Mouse (Mus musculus) embryonic facial prominence, embryonic 12.5 days (tissue): Measurements from ENCODE around the gene St6galnac3. TPM values are rescaled to one million over a fixed set of nuclear protein-coding genes. Genes with fewer than 3 reads are reported as not detected.

Source experiments
- ATAC-seq: fragments of 200-750 bp; cut with Nextera tagmentation; 2 replicates; pipeline ENCODE4 v1.8.0; 2017; ENCODE audit not compliant: insufficient number of reproducible peaks, insufficient read depth, low FRiP score, low TSS enrichment
- H3K27ac ChIP-seq: fragments of 300-500 bp; sonication (generic); 2 replicates; pipeline ENCODE4 v1.5.1; 2016; ENCODE audit warnings: mild to moderate bottlenecking
- H3K27me3 ChIP-seq: fragments of 300-500 bp; sonication (generic); 2 replicates; pipeline ENCODE4 v1.6.1; 2016; ENCODE audit warnings: mild to moderate bottlenecking, moderate library complexity
- H3K36me3 ChIP-seq: fragments of 300-500 bp; sonication (generic); 2 replicates; pipeline ENCODE4 v1.6.1; 2016; ENCODE audit warnings: mild to moderate bottlenecking
- H3K4me1 ChIP-seq: fragments of 300-500 bp; sonication (generic); 2 replicates; pipeline ENCODE4 v1.6.1; 2016
- H3K4me2 ChIP-seq: fragments of 300-500 bp; sonication (generic); replicated peaks from 2 replicates; pipeline ENCODE4 v1.6.1; 2016; ENCODE audit warnings: mild to moderate bottlenecking, moderate library complexity
- H3K4me3 ChIP-seq: fragments of 300-500 bp; sonication (generic); 2 replicates; pipeline ENCODE4 v1.5.1; 2016; ENCODE audit warnings: mild to moderate bottlenecking
- H3K9ac ChIP-seq: fragments of 300-500 bp; sonication (generic); 2 replicates; pipeline ENCODE4 v1.6.1; 2016; ENCODE audit warnings: mild to moderate bottlenecking, moderate library complexity
- H3K9me3 ChIP-seq: fragments of 300-500 bp; sonication (generic); 2 replicates; pipeline ENCODE4 v1.6.1; 2016; ENCODE audit warnings: mild to moderate bottlenecking, moderate library complexity
- WGBS: fragments of 180-500 bp; shearing (Covaris S2); methylation state at CpG from one replicate; pipeline ENCODE4 v1.1.7; 2016; 5-methylcytosine and 5-hydroxymethylcytosine counted together
- polyA plus RNA-seq: library from polyadenylated mRNA; unstranded; fragments of >200 nt; fragmentation: Nextera tagmentation; extraction: Ambion mirVana; gene quantifications from 2 replicates; pipeline ENCODE4 v1.2.1, GENCODE M21; 2016

Gene St6galnac3
- polyA plus RNA-seq, 1 experiment from 2014 or later, result 70.2 TPM

GRCm38 (mm10) chr3:153208186-153208585 lies 516.8 kb downstream of the St6galnac3 start:
- H3K27ac ChIP-seq, result no peak overlapping the region
- no peaks in the 10 kb centered on the region for H3K36me3 ChIP-seq
- no peak overlapping the region for H3K4me3 ChIP-seq
- 77% methylated on average over 2 of the region's 2 CpGs for WGBS
- no peaks in the 10 kb centered on the region for H3K9me3 ChIP-seq
- no peaks in the 10 kb centered on the region for H3K27me3 ChIP-seq
- H3K9ac ChIP-seq, result no peak overlapping the region
- no peak for ATAC-seq
- no peak overlapping the region for H3K4me2 ChIP-seq
- no peaks in the 10 kb centered on the region for H3K4me1 ChIP-seq

GRCm38 (mm10) chr3:153204046-153204445 lies 520.9 kb downstream of the St6galnac3 start:
- Histone ChIP-seq H3K36me3 (no peaks in the 10 kb centered on the region), H3K27me3 (no peaks in the 10 kb centered on the region), H3K4me1 (no peaks in the 10 kb centered on the region), H3K9me3 (no peaks in the 10 kb centered on the region), H3K4me2 (no peak overlapping the region), H3K9ac (no peak overlapping the region), H3K4me3 (no peak overlapping the region), H3K27ac (no peak overlapping the region)
- 93% methylated on average over 5 of the region's 5 CpGs for WGBS
- no peak for ATAC-seq

DNA sequence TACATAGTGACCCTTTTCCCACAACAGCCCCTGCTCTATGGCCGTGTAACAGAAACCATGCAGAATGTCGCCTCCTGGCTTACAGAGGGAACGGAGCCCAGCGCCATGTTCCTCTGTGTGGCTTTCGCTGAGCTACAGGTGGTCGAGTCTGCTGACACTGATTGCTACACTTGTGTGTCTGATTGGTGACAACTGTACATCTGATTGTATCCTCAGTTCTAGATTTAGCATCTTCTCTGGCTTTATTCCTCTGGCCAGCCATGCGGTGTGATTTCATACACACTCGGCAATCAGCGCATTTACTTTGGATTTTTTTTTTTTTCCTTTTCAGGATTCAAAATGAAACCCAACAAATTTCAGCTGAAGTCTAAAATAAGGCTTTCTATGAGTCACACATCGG lies 523.1 kb downstream of the St6galnac3 start:
- 90% methylated on average over 10 of the region's 10 CpGs for WGBS
- Histone ChIP-seq H3K36me3 (no peaks in the 10 kb centered on the region), H3K4me2 (no peak overlapping the region), H3K9me3 (no peaks in the 10 kb centered on the region), H3K4me1 (0 out of 2 replicates have a peak, but pooled peaks cover 2% of the 10 kb centered on the region), H3K27me3 (no peaks in the 10 kb centered on the region), H3K27ac (no peak overlapping the region), H3K9ac (no peak overlapping the region), H3K4me3 (no peak overlapping the region)
- ATAC-seq, result no peak

GRCm38 (mm10) chr3:153200801-153201200 lies 524.2 kb downstream of the St6galnac3 start:
- H3K27ac ChIP-seq, result no peak overlapping the region
- WGBS, result 91% methylated on average over 12 of the region's 12 CpGs
- H3K9ac ChIP-seq, result no peak overlapping the region
- no peak for ATAC-seq
- H3K27me3 ChIP-seq, result no peaks in the 10 kb centered on the region
- no peaks in the 10 kb centered on the region for H3K36me3 ChIP-seq
- no peak overlapping the region for H3K4me2 ChIP-seq
- H3K4me3 ChIP-seq, result no peak overlapping the region
- H3K9me3 ChIP-seq, result no peaks in the 10 kb centered on the region
- H3K4me1 ChIP-seq, result 0 out of 2 replicates have a peak, but pooled peaks cover 2% of the 10 kb centered on the region

DNA sequence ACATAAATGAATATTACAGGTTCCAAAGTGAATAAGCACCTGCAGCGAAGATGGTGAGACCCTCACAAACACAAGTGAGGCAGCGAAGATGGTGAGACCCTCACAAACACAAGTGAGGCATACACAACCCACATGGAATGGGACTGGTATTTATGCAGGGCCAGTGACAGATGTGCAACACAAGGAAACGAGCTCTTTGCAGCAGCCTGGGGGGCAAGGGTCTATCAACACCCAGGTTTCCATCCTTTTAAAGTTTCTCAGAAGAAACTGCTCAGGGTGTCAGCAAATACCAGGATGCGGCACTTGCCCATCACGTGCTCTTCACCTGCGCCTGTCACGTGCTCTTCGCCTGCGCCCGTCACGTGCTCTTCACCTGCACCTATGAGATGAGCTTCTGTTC lies 524.9 kb downstream of the St6galnac3 start:
- Histone ChIP-seq H3K4me1 (0 out of 2 replicates have a peak, but pooled peaks cover 2% of the 10 kb centered on the region), H3K27ac (no peak overlapping the region), H3K4me2 (no peak overlapping the region), H3K4me3 (no peak overlapping the region), H3K9ac (no peak overlapping the region), H3K36me3 (no peaks in the 10 kb centered on the region), H3K27me3 (no peaks in the 10 kb centered on the region), H3K9me3 (no peaks in the 10 kb centered on the region)
- no peak for ATAC-seq
- WGBS, result 95% methylated on average over 11 of the region's 11 CpGs

- no peak overlapping the region for H3K9ac ChIP-seq
- no peaks in the 10 kb centered on the region for H3K9me3 ChIP-seq
- H3K27me3 ChIP-seq, result no peaks in the 10 kb centered on the region
- no peak for ATAC-seq
- H3K4me3 ChIP-seq, result no peak overlapping the region
- H3K4me1 ChIP-seq, result 0 out of 2 replicates have a peak, but pooled peaks cover 2% of the 10 kb centered on the region
- no peaks in the 10 kb centered on the region for H3K36me3 ChIP-seq
- no peak overlapping the region for H3K27ac ChIP-seq
- H3K4me2 ChIP-seq, result no peak overlapping the region
- WGBS, result 84% methylated on average over 8 of the region's 8 CpGs
Observed at GRCm38 (mm10) chr3:153199251-153199650, 525.7 kb downstream of the St6galnac3 start.

DNA sequence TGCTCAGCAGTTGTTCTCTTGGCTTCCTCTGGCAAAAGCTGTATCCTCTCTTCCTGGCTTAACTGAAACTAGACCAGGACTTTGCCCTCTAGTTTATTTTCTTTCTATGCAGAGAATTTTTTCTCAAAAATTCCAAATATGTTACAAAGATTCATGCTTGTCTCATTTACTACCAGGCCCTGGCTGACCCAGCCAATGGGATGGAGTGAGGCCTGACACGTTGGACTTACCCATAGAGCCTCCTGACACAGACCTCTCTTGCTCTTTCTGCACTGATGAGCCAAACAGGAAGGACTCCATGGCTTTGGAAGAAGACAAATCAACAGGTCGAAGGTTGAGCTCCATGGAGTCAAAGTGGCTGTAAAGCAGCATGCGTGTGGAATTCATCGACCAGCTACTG lies 526.5 kb downstream of the St6galnac3 start:
- H3K4me3 ChIP-seq, result no peak overlapping the region
- no peak overlapping the region for H3K4me2 ChIP-seq
- no peaks in the 10 kb centered on the region for H3K9me3 ChIP-seq
- no peak for ATAC-seq
- H3K36me3 ChIP-seq, result no peaks in the 10 kb centered on the region
- no peak overlapping the region for H3K27ac ChIP-seq
- no peaks in the 10 kb centered on the region for H3K27me3 ChIP-seq
- WGBS, result 73% methylated on average over 4 of the region's 4 CpGs
- H3K9ac ChIP-seq, result no peak overlapping the region
- 0 out of 2 replicates have a peak, but pooled peaks cover 2% of the 10 kb centered on the region for H3K4me1 ChIP-seq

DNA sequence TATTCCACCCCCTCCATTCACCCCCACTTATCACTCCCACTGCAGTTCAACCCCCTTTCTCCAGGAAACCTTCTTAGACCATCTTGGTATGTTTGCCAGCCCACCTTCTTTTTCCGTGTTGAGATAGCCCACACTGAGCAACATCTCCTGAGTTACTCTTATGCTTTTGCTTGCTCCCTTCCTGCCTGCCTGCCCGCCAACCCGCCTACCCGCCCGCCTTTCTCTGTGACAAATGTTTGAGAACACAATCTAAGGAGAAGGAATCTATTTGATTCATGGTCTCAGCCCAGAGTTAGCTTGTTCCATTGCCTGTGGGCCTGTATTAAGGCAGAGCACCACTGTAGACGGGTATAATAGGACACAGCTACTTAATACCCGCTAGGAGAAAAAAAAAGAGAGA lies 531.9 kb downstream of the St6galnac3 start:
- Histone ChIP-seq H3K4me2 (no peak overlapping the region), H3K27me3 (no peaks in the 10 kb centered on the region), H3K9ac (no peak overlapping the region), H3K36me3 (no peaks in the 10 kb centered on the region), H3K4me3 (no peak overlapping the region), H3K9me3 (no peaks in the 10 kb centered on the region), H3K27ac (no peak overlapping the region), H3K4me1 (no peaks in the 10 kb centered on the region)
- 76% methylated on average over 7 of the region's 7 CpGs for WGBS
- ATAC-seq, result no peak

DNA sequence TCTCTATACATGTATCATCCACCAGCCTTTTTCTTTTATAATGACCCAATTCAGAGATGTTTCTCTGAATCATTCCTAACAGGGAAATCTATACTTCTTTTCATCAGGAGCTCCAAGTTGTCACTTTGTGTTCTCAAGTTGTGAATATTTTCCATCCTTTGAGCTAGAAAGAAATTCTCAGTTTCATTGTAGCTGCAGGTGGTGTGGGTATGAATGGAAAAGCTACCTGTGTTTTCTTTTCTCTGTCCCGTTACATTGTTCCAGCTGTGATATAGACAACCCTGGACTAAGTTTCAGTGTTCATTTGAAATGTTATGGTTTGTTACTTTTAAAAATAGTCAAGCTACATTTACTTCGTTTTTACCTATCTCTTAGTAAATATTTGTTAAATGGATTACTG lies 534.2 kb downstream of the St6galnac3 start:
- no peaks in the 10 kb centered on the region for H3K36me3 ChIP-seq
- no peak overlapping the region for H3K27ac ChIP-seq
- no peak overlapping the region for H3K4me3 ChIP-seq
- no peak overlapping the region for H3K4me2 ChIP-seq
- H3K9ac ChIP-seq, result no peak overlapping the region
- no peaks in the 10 kb centered on the region for H3K9me3 ChIP-seq
- no peaks in the 10 kb centered on the region for H3K27me3 ChIP-seq
- no peak for ATAC-seq
- WGBS, result 69% methylated on average over 2 of the region's 2 CpGs
- no peaks in the 10 kb centered on the region for H3K4me1 ChIP-seq

DNA sequence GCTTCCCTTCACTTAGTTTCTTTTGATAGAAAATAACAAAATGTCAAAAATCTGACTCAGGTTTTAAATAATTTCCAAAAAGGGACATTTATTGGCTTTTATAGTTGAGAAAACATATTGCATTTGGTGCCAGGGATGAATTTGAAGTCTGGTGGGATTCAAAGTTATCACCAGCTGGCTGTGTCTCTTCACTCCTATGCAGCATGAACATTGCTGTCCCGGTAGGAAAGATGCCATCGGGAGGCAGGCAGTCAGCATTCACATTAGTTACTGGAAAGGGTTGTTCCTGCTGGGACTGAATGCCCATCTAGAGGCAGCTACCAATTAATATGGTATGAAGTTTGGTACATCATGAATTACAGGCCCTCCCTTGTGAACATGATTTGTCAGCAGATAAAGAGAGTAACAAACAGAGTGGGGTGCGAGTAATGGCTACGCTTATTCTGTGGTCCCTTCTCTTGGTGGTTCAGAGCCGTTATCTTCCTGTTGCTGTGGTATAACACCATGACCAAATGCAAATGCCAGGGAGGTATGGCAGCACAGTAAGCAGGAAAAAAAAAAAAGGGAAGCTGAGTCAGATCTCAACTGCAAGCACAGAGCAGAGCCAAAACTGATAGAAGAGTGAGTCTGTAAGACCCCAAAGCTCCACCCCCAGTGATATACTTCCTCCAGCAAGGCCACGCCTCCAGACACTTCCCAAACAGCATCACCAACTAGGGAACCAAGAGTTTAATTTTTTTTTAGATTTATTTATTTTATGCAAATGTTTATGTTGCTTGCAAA lies 535.1 kb downstream of the St6galnac3 start:
- H3K27ac ChIP-seq, result no peak overlapping the region
- H3K4me2 ChIP-seq, result no peak overlapping the region
- no peak overlapping the region for H3K9ac ChIP-seq
- WGBS, result 90% methylated on average over 6 of the region's 6 CpGs
- H3K36me3 ChIP-seq, result no peaks in the 10 kb centered on the region
- H3K4me1 ChIP-seq, result no peaks in the 10 kb centered on the region
- ATAC-seq, result no peak
- no peak overlapping the region for H3K4me3 ChIP-seq
- H3K9me3 ChIP-seq, result no peaks in the 10 kb centered on the region
- no peaks in the 10 kb centered on the region for H3K27me3 ChIP-seq

DNA sequence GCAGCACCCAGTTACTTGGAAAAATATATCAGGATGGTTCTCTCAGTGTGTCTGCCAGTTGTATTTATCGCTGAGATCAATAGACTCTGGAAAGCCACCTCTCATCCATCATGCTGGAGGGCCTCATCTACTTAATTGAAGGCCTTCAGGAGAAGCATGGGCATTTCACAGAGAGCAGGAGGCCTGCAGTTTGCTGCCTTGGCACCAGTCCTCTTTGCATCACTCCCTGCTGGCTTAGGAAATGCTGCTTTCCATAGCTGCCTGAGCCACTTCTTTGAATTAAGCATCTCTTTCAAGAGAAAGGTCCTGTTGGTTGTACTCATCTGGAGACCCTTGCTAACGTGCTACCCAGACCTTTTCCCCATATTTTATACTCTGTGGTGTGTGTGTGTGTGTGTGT lies 536.8 kb downstream of the St6galnac3 start:
- Histone ChIP-seq H3K27ac (no peak overlapping the region), H3K4me1 (no peaks in the 10 kb centered on the region), H3K4me3 (no peak overlapping the region), H3K4me2 (no peak overlapping the region), H3K9me3 (no peaks in the 10 kb centered on the region), H3K9ac (no peak overlapping the region), H3K36me3 (no peaks in the 10 kb centered on the region), H3K27me3 (no peaks in the 10 kb centered on the region)
- no peak for ATAC-seq
- 81% methylated on average over 2 of the region's 2 CpGs for WGBS

- 90% methylated on average over 3 of the region's 3 CpGs for WGBS
- H3K9ac ChIP-seq, result no peak overlapping the region
- H3K27me3 ChIP-seq, result no peaks in the 10 kb centered on the region
- H3K36me3 ChIP-seq, result no peaks in the 10 kb centered on the region
- H3K4me1 ChIP-seq, result no peaks in the 10 kb centered on the region
- no peaks in the 10 kb centered on the region for H3K9me3 ChIP-seq
- no peak for ATAC-seq
- H3K4me2 ChIP-seq, result no peak overlapping the region
- no peak overlapping the region for H3K4me3 ChIP-seq
- no peak overlapping the region for H3K27ac ChIP-seq
Observed at GRCm38 (mm10) chr3:153185117-153185516, 539.9 kb downstream of the St6galnac3 start.
